Mouse (Mus musculus): ENCODE results near the gene Eng. TPM values are rescaled to one million over a fixed set of nuclear protein-coding genes. Genes with fewer than 3 reads are reported as not detected.

The Eng gene
- total RNA-seq, 1 experiment, result 18.3 TPM

GRCm38 (mm10) chr2:32724149-32724548 is 77.8 kb downstream of the Eng start:
- H3K27ac ChIP-seq (ENCODE audit: insufficient read depth, low read depth, low read length, poor library complexity, severe bottlenecking), result no peak overlapping the region
- H3K9ac ChIP-seq (ENCODE audit: insufficient read depth, low read depth, low read length, poor library complexity, severe bottlenecking), result no peak overlapping the region
- in situ Hi-C loops (cut with MboI; ENCODE audit: low sequenced_read_pairs in 2 of 2, unreplicated experiment in 2 of 2), result no loop called here
- no peak for TF ChIP-seq HCFC1 (IDR thresholded peaks at IDR 0.05; ENCODE audit: borderline replicate concordance, insufficient read depth, low read length)
- TF ChIP-seq MAFK (IDR thresholded peaks at IDR 0.05; ENCODE audit: insufficient read depth, low read depth, low read length), result no peak
- no peak for TF ChIP-seq ZC3H11A (IDR thresholded peaks at IDR 0.05; ENCODE audit: borderline replicate concordance, low read depth, low read length)
- TF ChIP-seq ZNF384 (IDR thresholded peaks at IDR 0.05; ENCODE audit: low read depth, low read length), result no peak
- TF ChIP-seq CHD2 (IDR thresholded peaks at IDR 0.05; ENCODE audit: low read depth, low read length), result no peak
- no peaks in the 10 kb centered on the region for H3K9me3 ChIP-seq (ENCODE audit: control insufficient read depth, insufficient read depth, low read depth, low read length)
- no peaks in the 10 kb centered on the region for H3K36me3 ChIP-seq (ENCODE audit: control insufficient read depth, insufficient read depth, low read length, poor library complexity, severe bottlenecking)
- no peak for DNase-seq (ENCODE audit: low read depth, low spot score)
- H3K4me3 ChIP-seq (ENCODE audit: insufficient read depth in 1 of 2, low read depth in 1 of 2, low read length in 2 of 2, poor library complexity in 1 of 2, severe bottlenecking in 1 of 2), result no peak overlapping the region
- peaks cover 2 to 8% of the 10 kb centered on the region in 2 experiments; a peak in 2 of 4 replicates for H3K4me1 ChIP-seq (ENCODE audit: control insufficient read depth in 2 of 2, insufficient read depth in 2 of 2, low read length in 2 of 2, poor library complexity in 1 of 2)

GRCm38 (mm10) chr2:32724832-32725790 is 78.7 kb downstream of the Eng start:
- no peak overlapping the region for H3K4me3 ChIP-seq (ENCODE audit: insufficient read depth in 1 of 2, low read depth in 1 of 2, low read length in 2 of 2, poor library complexity in 1 of 2, severe bottlenecking in 1 of 2)
- H3K27ac ChIP-seq (ENCODE audit: insufficient read depth, low read depth, low read length, poor library complexity, severe bottlenecking), result no peak overlapping the region
- H3K4me1 ChIP-seq (ENCODE audit: control insufficient read depth in 2 of 2, insufficient read depth in 2 of 2, low read length in 2 of 2, poor library complexity in 1 of 2), result peaks cover 2 to 8% of the 10 kb centered on the region in 2 experiments; a peak in 2 of 4 replicates
- no peaks in the 10 kb centered on the region for H3K36me3 ChIP-seq (ENCODE audit: control insufficient read depth, insufficient read depth, low read length, poor library complexity, severe bottlenecking)
- in situ Hi-C loops (cut with MboI; ENCODE audit: low sequenced_read_pairs in 2 of 2, unreplicated experiment in 2 of 2), result no loop called here
- no peaks in the 10 kb centered on the region for H3K9me3 ChIP-seq (ENCODE audit: control insufficient read depth, insufficient read depth, low read depth, low read length)
- TF ChIP-seq CHD2 (IDR thresholded peaks at IDR 0.05; ENCODE audit: low read depth, low read length) (no peak), HCFC1 (IDR thresholded peaks at IDR 0.05; ENCODE audit: borderline replicate concordance, insufficient read depth, low read length) (no peak), MAFK (IDR thresholded peaks at IDR 0.05; ENCODE audit: insufficient read depth, low read depth, low read length) (no peak), ZC3H11A (IDR thresholded peaks at IDR 0.05; ENCODE audit: borderline replicate concordance, low read depth, low read length) (no peak), ZNF384 (IDR thresholded peaks at IDR 0.05; ENCODE audit: low read depth, low read length) (no peak)
- no peak overlapping the region for H3K9ac ChIP-seq (ENCODE audit: insufficient read depth, low read depth, low read length, poor library complexity, severe bottlenecking)
- no peak for DNase-seq (ENCODE audit: low read depth, low spot score)

GRCm38 (mm10) chr2:32727435-32727834 is 81.0 kb downstream of the Eng start:
- no peak for TF ChIP-seq HCFC1 (IDR thresholded peaks at IDR 0.05; ENCODE audit: borderline replicate concordance, insufficient read depth, low read length)
- no peak for TF ChIP-seq ZNF384 (IDR thresholded peaks at IDR 0.05; ENCODE audit: low read depth, low read length)
- TF ChIP-seq MAFK (IDR thresholded peaks at IDR 0.05; ENCODE audit: insufficient read depth, low read depth, low read length), result no peak
- no peak for TF ChIP-seq ZC3H11A (IDR thresholded peaks at IDR 0.05; ENCODE audit: borderline replicate concordance, low read depth, low read length)
- no peak for TF ChIP-seq CHD2 (IDR thresholded peaks at IDR 0.05; ENCODE audit: low read depth, low read length)
- H3K4me3 ChIP-seq (ENCODE audit: insufficient read depth in 1 of 2, low read depth in 1 of 2, low read length in 2 of 2, poor library complexity in 1 of 2, severe bottlenecking in 1 of 2), result peak overlapping the region; percentile 32 to 56; a peak in 3 of 4 replicates
- peaks cover 2 to 5% of the 10 kb centered on the region in 2 experiments; a peak in 2 of 4 replicates for H3K4me1 ChIP-seq (ENCODE audit: control insufficient read depth in 2 of 2, insufficient read depth in 2 of 2, low read length in 2 of 2, poor library complexity in 1 of 2)
- no peaks in the 10 kb centered on the region for H3K36me3 ChIP-seq (ENCODE audit: control insufficient read depth, insufficient read depth, low read length, poor library complexity, severe bottlenecking)
- DNase-seq (ENCODE audit: low read depth, low spot score), result peak; percentile 99
- H3K27ac ChIP-seq (ENCODE audit: insufficient read depth, low read depth, low read length, poor library complexity, severe bottlenecking), result no peak overlapping the region
- H3K9ac ChIP-seq (ENCODE audit: insufficient read depth, low read depth, low read length, poor library complexity, severe bottlenecking), result peak overlapping the region; percentile 58
- in situ Hi-C loops (cut with MboI; ENCODE audit: low sequenced_read_pairs in 2 of 2, unreplicated experiment in 2 of 2), result no loop called here
- H3K9me3 ChIP-seq (ENCODE audit: control insufficient read depth, insufficient read depth, low read depth, low read length), result no peaks in the 10 kb centered on the region

- in situ Hi-C loops (cut with MboI; ENCODE audit: low sequenced_read_pairs in 2 of 2, unreplicated experiment in 2 of 2), result no loop called here
- Histone ChIP-seq H3K9me3 (ENCODE audit: control insufficient read depth, insufficient read depth, low read depth, low read length) (no peaks in the 10 kb centered on the region), H3K36me3 (ENCODE audit: control insufficient read depth, insufficient read depth, low read length, poor library complexity, severe bottlenecking) (no peaks in the 10 kb centered on the region), H3K4me1 (ENCODE audit: control insufficient read depth in 2 of 2, insufficient read depth in 2 of 2, low read length in 2 of 2, poor library complexity in 1 of 2) (peaks cover 2 to 5% of the 10 kb centered on the region in 2 experiments; a peak in 2 of 4 replicates), H3K9ac (ENCODE audit: insufficient read depth, low read depth, low read length, poor library complexity, severe bottlenecking) (0 out of 2 replicates have a peak overlapping the region, but pooled peaks have one; percentile 4), H3K27ac (ENCODE audit: insufficient read depth, low read depth, low read length, poor library complexity, severe bottlenecking) (no peak overlapping the region), H3K4me3 (ENCODE audit: insufficient read depth in 1 of 2, low read depth in 1 of 2, low read length in 2 of 2, poor library complexity in 1 of 2, severe bottlenecking in 1 of 2) (no peak overlapping the region)
- no peak for DNase-seq (ENCODE audit: low read depth, low spot score)
- TF ChIP-seq ZNF384 (IDR thresholded peaks at IDR 0.05; ENCODE audit: low read depth, low read length), result no peak
- TF ChIP-seq ZC3H11A (IDR thresholded peaks at IDR 0.05; ENCODE audit: borderline replicate concordance, low read depth, low read length), result no peak
- TF ChIP-seq MAFK (IDR thresholded peaks at IDR 0.05; ENCODE audit: insufficient read depth, low read depth, low read length), result no peak
- no peak for TF ChIP-seq HCFC1 (IDR thresholded peaks at IDR 0.05; ENCODE audit: borderline replicate concordance, insufficient read depth, low read length)
- TF ChIP-seq CHD2 (IDR thresholded peaks at IDR 0.05; ENCODE audit: low read depth, low read length), result no peak
Observed at GRCm38 (mm10) chr2:32728463-32728862, 82.1 kb downstream of the Eng start.

All from ES-E14 (cell line).